Mouse (Mus musculus): Measurements from ENCODE around the gene Cacna1h. TPM values are rescaled to one million over a fixed set of nuclear protein-coding genes. Genes with fewer than 3 reads are reported as not detected.
A peak's percentile ranks its signal among the peaks of the same experiment; 100 is the strongest.

Cacna1h gene
- polyA plus RNA-seq, 1 experiment from 2014 or later = 8.8 TPM

DNA sequence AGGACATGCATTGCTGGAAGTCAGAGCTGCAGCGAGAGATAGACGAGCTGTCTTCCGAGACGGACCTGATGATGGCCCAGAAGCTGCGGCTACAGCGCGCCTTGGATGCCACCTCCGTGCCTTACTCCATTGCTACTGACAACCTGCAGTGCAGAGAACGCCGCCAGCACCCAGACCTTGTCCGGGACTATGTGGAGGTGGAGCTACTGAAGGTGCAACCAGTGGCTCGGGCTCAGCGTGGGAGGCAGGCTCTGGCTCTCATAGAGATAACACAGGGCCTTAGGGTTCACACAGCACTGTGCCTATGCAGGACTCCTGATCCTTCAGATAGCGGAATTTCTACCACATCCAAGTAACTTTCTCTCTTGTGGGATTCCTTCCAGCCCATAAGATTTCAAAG lies 38.5 kb upstream of the Cacna1h start:
- ATAC-seq (ENCODE audit: insufficient number of reproducible peaks, insufficient read depth, low FRiP score, low read depth) = no peak
- H3K36me3 ChIP-seq (ENCODE audit: control insufficient read depth, insufficient read depth, low read length) = no peaks in the 10 kb centered on the region
- H3K4me1 ChIP-seq (ENCODE audit: control insufficient read depth in 2 of 2, insufficient read depth in 2 of 2, low read length in 2 of 2) = peaks cover 30 to 44% of the 10 kb centered on the region in 2 experiments
- no peaks in the 10 kb centered on the region for H3K9me3 ChIP-seq (ENCODE audit: control insufficient read depth, low read length)
- WGBS = 28% methylated on average over 14 of the region's 14 CpGs
- H3K9ac ChIP-seq (ENCODE audit: low read length) = no peak overlapping the region
- H3K4me2 ChIP-seq (ENCODE audit: low read length) = peak overlapping the region; percentile 51
- peaks cover 20% of the 10 kb centered on the region; the same call in 1 of the 2 replicates for H3K27me3 ChIP-seq (ENCODE audit: control insufficient read depth, insufficient read depth, low read length)
- no peak overlapping the region for H3K27ac ChIP-seq (replicated peaks in 1 of 2; ENCODE audit: control insufficient read depth in 1 of 2, insufficient read depth in 1 of 2, low read depth in 2 of 2, low read length in 2 of 2)
- 0 out of 4 replicates have a peak overlapping the region, but pooled peaks of 1 of the 2 experiments have one; percentile 2 for H3K4me3 ChIP-seq (ENCODE audit: control insufficient read depth in 1 of 2, insufficient read depth in 1 of 2, low read depth in 1 of 2, low read length in 2 of 2)

GRCm38 (mm10) chr17:25471418-25471817 lies 37.8 kb upstream of the Cacna1h start:
- 29% methylated on average over 8 of the region's 8 CpGs for WGBS
- Histone ChIP-seq H3K27me3 (ENCODE audit: control insufficient read depth, insufficient read depth, low read length) (peaks cover 19% of the 10 kb centered on the region; the same call in 1 of the 2 replicates), H3K9ac (ENCODE audit: low read length) (no peak overlapping the region), H3K4me1 (ENCODE audit: control insufficient read depth in 2 of 2, insufficient read depth in 2 of 2, low read length in 2 of 2) (peaks cover 28 to 43% of the 10 kb centered on the region in 2 experiments), H3K4me3 (ENCODE audit: control insufficient read depth in 1 of 2, insufficient read depth in 1 of 2, low read depth in 1 of 2, low read length in 2 of 2) (0 out of 4 replicates have a peak overlapping the region, but pooled peaks of 1 of the 2 experiments have one; percentile 2), H3K4me2 (ENCODE audit: low read length) (peak overlapping the region; percentile 51), H3K9me3 (ENCODE audit: control insufficient read depth, low read length) (no peaks in the 10 kb centered on the region), H3K27ac (replicated peaks in 1 of 2; ENCODE audit: control insufficient read depth in 1 of 2, insufficient read depth in 1 of 2, low read depth in 2 of 2, low read length in 2 of 2) (no peak overlapping the region), H3K36me3 (ENCODE audit: control insufficient read depth, insufficient read depth, low read length) (no peaks in the 10 kb centered on the region)
- no peak for ATAC-seq (ENCODE audit: insufficient number of reproducible peaks, insufficient read depth, low FRiP score, low read depth)

- no peak overlapping the region for H3K4me3 ChIP-seq (ENCODE audit: control insufficient read depth in 1 of 2, insufficient read depth in 1 of 2, low read depth in 1 of 2, low read length in 2 of 2)
- peaks cover 5% of the 10 kb centered on the region; the same call in 1 of the 2 replicates for H3K27me3 ChIP-seq (ENCODE audit: control insufficient read depth, insufficient read depth, low read length)
- H3K9ac ChIP-seq (ENCODE audit: low read length) = no peak overlapping the region
- 0 out of 2 replicates have a peak, but pooled peaks have one; percentile 1 for ATAC-seq (ENCODE audit: insufficient number of reproducible peaks, insufficient read depth, low FRiP score, low read depth)
- no peak overlapping the region for H3K4me2 ChIP-seq (ENCODE audit: low read length)
- 24% methylated on average over 8 of the region's 8 CpGs for WGBS
- H3K36me3 ChIP-seq (ENCODE audit: control insufficient read depth, insufficient read depth, low read length) = no peaks in the 10 kb centered on the region
- no peak overlapping the region for H3K27ac ChIP-seq (replicated peaks in 1 of 2; ENCODE audit: control insufficient read depth in 1 of 2, insufficient read depth in 1 of 2, low read depth in 2 of 2, low read length in 2 of 2)
- H3K9me3 ChIP-seq (ENCODE audit: control insufficient read depth, low read length) = no peaks in the 10 kb centered on the region
- H3K4me1 ChIP-seq (ENCODE audit: control insufficient read depth in 2 of 2, insufficient read depth in 2 of 2, low read length in 2 of 2) = peaks cover 32 to 46% of the 10 kb centered on the region in 2 experiments
These were observed 36.2 kb upstream of the Cacna1h start for GRCm38 (mm10) chr17:25469798-25470197.

DNA sequence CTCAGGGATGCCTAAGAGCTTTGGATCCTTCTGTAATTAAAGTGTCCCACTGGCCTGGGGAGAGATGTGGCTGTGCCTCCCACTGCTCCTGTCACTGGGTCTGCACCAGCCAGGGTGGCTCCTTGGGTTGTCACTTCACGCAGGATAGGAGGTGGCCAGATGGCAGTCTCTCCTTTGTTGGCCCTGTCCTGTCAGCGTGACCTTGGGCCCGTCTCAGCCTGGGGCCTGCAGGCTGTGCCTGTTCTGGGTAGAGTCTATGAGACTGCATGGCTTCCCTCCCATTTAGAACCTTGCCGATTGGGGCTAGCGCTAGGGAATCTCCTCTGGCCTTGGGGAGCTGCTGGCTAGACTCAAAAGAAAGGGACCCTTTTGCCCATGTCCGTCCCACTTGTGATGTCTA lies 34.7 kb upstream of the Cacna1h start:
- Histone ChIP-seq H3K27me3 (ENCODE audit: control insufficient read depth, insufficient read depth, low read length) (peaks cover 4% of the 10 kb centered on the region; the same call in 1 of the 2 replicates), H3K4me3 (ENCODE audit: control insufficient read depth in 1 of 2, insufficient read depth in 1 of 2, low read depth in 1 of 2, low read length in 2 of 2) (no peak overlapping the region), H3K4me2 (ENCODE audit: low read length) (no peak overlapping the region), H3K9ac (ENCODE audit: low read length) (peak overlapping the region; percentile 21; the same call in 1 of the 2 replicates), H3K4me1 (ENCODE audit: control insufficient read depth in 2 of 2, insufficient read depth in 2 of 2, low read length in 2 of 2) (peaks cover 45 to 57% of the 10 kb centered on the region in 2 experiments), H3K9me3 (ENCODE audit: control insufficient read depth, low read length) (no peaks in the 10 kb centered on the region), H3K27ac (replicated peaks in 1 of 2; ENCODE audit: control insufficient read depth in 1 of 2, insufficient read depth in 1 of 2, low read depth in 2 of 2, low read length in 2 of 2) (peak overlapping the region; percentile 47 to 64), H3K36me3 (ENCODE audit: control insufficient read depth, insufficient read depth, low read length) (no peaks in the 10 kb centered on the region)
- no peak for ATAC-seq (ENCODE audit: insufficient number of reproducible peaks, insufficient read depth, low FRiP score, low read depth)
- 33% methylated on average over 6 of the region's 6 CpGs for whole genome bisulfite sequencing

GRCm38 (mm10) chr17:25467781-25468180 lies 34.2 kb upstream of the Cacna1h start:
- peak overlapping the region; percentile 10 to 47; a peak in 1 of 4 replicates for H3K27ac ChIP-seq (replicated peaks in 1 of 2; ENCODE audit: control insufficient read depth in 1 of 2, insufficient read depth in 1 of 2, low read depth in 2 of 2, low read length in 2 of 2)
- no peak overlapping the region for H3K9ac ChIP-seq (ENCODE audit: low read length)
- H3K4me2 ChIP-seq (ENCODE audit: low read length) = no peak overlapping the region
- whole genome bisulfite sequencing = 13% methylated on average over 6 of the region's 6 CpGs
- peaks cover 50 to 62% of the 10 kb centered on the region in 2 experiments for H3K4me1 ChIP-seq (ENCODE audit: control insufficient read depth in 2 of 2, insufficient read depth in 2 of 2, low read length in 2 of 2)
- ATAC-seq (ENCODE audit: insufficient number of reproducible peaks, insufficient read depth, low FRiP score, low read depth) = no peak
- peaks cover 4% of the 10 kb centered on the region; the same call in 1 of the 2 replicates for H3K27me3 ChIP-seq (ENCODE audit: control insufficient read depth, insufficient read depth, low read length)
- H3K4me3 ChIP-seq (ENCODE audit: control insufficient read depth in 1 of 2, insufficient read depth in 1 of 2, low read depth in 1 of 2, low read length in 2 of 2) = no peak overlapping the region
- no peaks in the 10 kb centered on the region for H3K9me3 ChIP-seq (ENCODE audit: control insufficient read depth, low read length)
- no peaks in the 10 kb centered on the region for H3K36me3 ChIP-seq (ENCODE audit: control insufficient read depth, insufficient read depth, low read length)

- Histone ChIP-seq H3K4me1 (ENCODE audit: control insufficient read depth in 2 of 2, insufficient read depth in 2 of 2, low read length in 2 of 2) (peaks cover 53 to 63% of the 10 kb centered on the region in 2 experiments), H3K4me2 (ENCODE audit: low read length) (no peak overlapping the region), H3K27me3 (ENCODE audit: control insufficient read depth, insufficient read depth, low read length) (no peaks in the 10 kb centered on the region), H3K4me3 (ENCODE audit: control insufficient read depth in 1 of 2, insufficient read depth in 1 of 2, low read depth in 1 of 2, low read length in 2 of 2) (no peak overlapping the region), H3K9ac (ENCODE audit: low read length) (no peak overlapping the region), H3K36me3 (ENCODE audit: control insufficient read depth, insufficient read depth, low read length) (no peaks in the 10 kb centered on the region), H3K27ac (replicated peaks in 1 of 2; ENCODE audit: control insufficient read depth in 1 of 2, insufficient read depth in 1 of 2, low read depth in 2 of 2, low read length in 2 of 2) (0 out of 4 replicates have a peak overlapping the region, but pooled peaks of 1 of the 2 experiments have one; percentile 5), H3K9me3 (ENCODE audit: control insufficient read depth, low read length) (no peaks in the 10 kb centered on the region)
- WGBS = 42% methylated on average over 2 of the region's 2 CpGs
- no peak for ATAC-seq (ENCODE audit: insufficient number of reproducible peaks, insufficient read depth, low FRiP score, low read depth)
These were observed 32.7 kb upstream of the Cacna1h start for GRCm38 (mm10) chr17:25466257-25466656.

DNA sequence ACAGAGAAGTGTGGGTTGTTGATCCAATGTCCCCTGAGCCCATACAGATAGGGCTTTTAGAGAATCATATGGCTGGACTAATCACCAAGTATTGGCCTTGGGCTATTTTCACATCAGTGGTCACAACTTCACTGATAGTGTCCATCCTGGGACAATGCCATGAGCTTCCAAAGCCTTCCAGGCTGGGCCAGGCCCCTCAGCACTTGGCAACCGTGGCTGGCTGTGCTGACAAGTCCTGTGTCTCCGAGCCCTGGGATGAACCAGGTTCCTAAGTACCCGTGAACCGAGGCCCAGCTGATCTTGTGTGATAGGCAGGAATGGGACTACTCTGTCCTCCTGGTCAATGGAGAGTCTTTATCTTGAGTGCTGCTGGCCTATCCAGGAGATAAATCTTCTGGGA lies 30.5 kb upstream of the Cacna1h start:
- Histone ChIP-seq H3K4me2 (ENCODE audit: low read length) (no peak overlapping the region; the same call in 1 of the 2 replicates), H3K9ac (ENCODE audit: low read length) (no peak overlapping the region), H3K9me3 (ENCODE audit: control insufficient read depth, low read length) (no peaks in the 10 kb centered on the region), H3K27me3 (ENCODE audit: control insufficient read depth, insufficient read depth, low read length) (no peaks in the 10 kb centered on the region), H3K36me3 (ENCODE audit: control insufficient read depth, insufficient read depth, low read length) (no peaks in the 10 kb centered on the region), H3K27ac (replicated peaks in 1 of 2; ENCODE audit: control insufficient read depth in 1 of 2, insufficient read depth in 1 of 2, low read depth in 2 of 2, low read length in 2 of 2) (peak overlapping the region; percentile 97 to 99), H3K4me1 (ENCODE audit: control insufficient read depth in 2 of 2, insufficient read depth in 2 of 2, low read length in 2 of 2) (peaks cover 52 to 60% of the 10 kb centered on the region in 2 experiments), H3K4me3 (ENCODE audit: control insufficient read depth in 1 of 2, insufficient read depth in 1 of 2, low read depth in 1 of 2, low read length in 2 of 2) (no peak overlapping the region)
- 28% methylated on average over 4 of the region's 4 CpGs for WGBS
- ATAC-seq (ENCODE audit: insufficient number of reproducible peaks, insufficient read depth, low FRiP score, low read depth) = no peak
